Mouse (Mus musculus): Measurements from ENCODE around the gene Mapk13. TPM values are rescaled to one million over a fixed set of nuclear protein-coding genes. Genes with fewer than 3 reads are reported as not detected.
A peak's percentile ranks its signal among the peaks of the same experiment; 100 is the strongest.
"Not testable (repeated sequence)": the region's sequence is repeated elsewhere in the genome, so short reads cannot be mapped to it uniquely, and the experiment has no call there.

Mapk13 gene
- polyA plus RNA-seq, 1 experiment from 2014 or later, result 1.1 TPM

- no peak for ATAC-seq (replicated peaks)
These were observed 12.7 kb upstream of the Mapk13 start for GRCm38 (mm10) chr17:28756447-28756846.

GRCm38 (mm10) chr17:28757470-28757869 is 11.6 kb upstream of the Mapk13 start:
- Histone ChIP-seq H3K36me3 (replicated peaks) (no peaks in the 10 kb centered on the region), H3K9me3 (no peaks in the 10 kb centered on the region), H3K27me3 (replicated peaks) (no peaks in the 10 kb centered on the region), H3K4me2 (no peak overlapping the region), H3K4me1 (no peaks in the 10 kb centered on the region), H3K9ac (no peak overlapping the region), H3K4me3 (no peak overlapping the region), H3K27ac (no peak overlapping the region)
- no peak for ATAC-seq (replicated peaks)
- 80% methylated on average over 2 of the region's 2 CpGs for WGBS

More at GRCm38 (mm10) chr17:28756447-28756846, 12.7 kb upstream of the Mapk13 start:
- Histone ChIP-seq H3K27ac (no peak overlapping the region), H3K4me1 (no peaks in the 10 kb centered on the region), H3K36me3 (replicated peaks) (no peaks in the 10 kb centered on the region), H3K4me3 (no peak overlapping the region), H3K4me2 (no peak overlapping the region), H3K27me3 (replicated peaks) (no peaks in the 10 kb centered on the region), H3K9me3 (no peaks in the 10 kb centered on the region), H3K9ac (no peak overlapping the region)
- WGBS, result 74% methylated on average over 5 of the region's 5 CpGs

- H3K27ac ChIP-seq, result no peak overlapping the region
- no peaks in the 10 kb centered on the region for H3K36me3 ChIP-seq (replicated peaks)
- H3K4me1 ChIP-seq, result no peaks in the 10 kb centered on the region
- WGBS, result 77% methylated on average over 8 of the region's 8 CpGs
- no peak overlapping the region for H3K4me3 ChIP-seq
- H3K9ac ChIP-seq, result no peak overlapping the region
- no peaks in the 10 kb centered on the region for H3K9me3 ChIP-seq
- H3K27me3 ChIP-seq (replicated peaks), result no peaks in the 10 kb centered on the region
- ATAC-seq (replicated peaks), result no peak
- H3K4me2 ChIP-seq, result no peak overlapping the region
These were observed 8.3 kb upstream of the Mapk13 start for GRCm38 (mm10) chr17:28760736-28761312.

GRCm38 (mm10) chr17:28761871-28762270 is 7.2 kb upstream of the Mapk13 start:
- Histone ChIP-seq H3K27ac (no peak overlapping the region), H3K9me3 (no peaks in the 10 kb centered on the region), H3K9ac (no peak overlapping the region), H3K36me3 (replicated peaks) (no peaks in the 10 kb centered on the region), H3K27me3 (replicated peaks) (no peaks in the 10 kb centered on the region), H3K4me2 (no peak overlapping the region), H3K4me1 (no peaks in the 10 kb centered on the region), H3K4me3 (no peak overlapping the region)
- WGBS, result 16% methylated on average over 3 of the region's 3 CpGs
- ATAC-seq (replicated peaks), result no peak

GRCm38 (mm10) chr17:28766203-28766602 is 2.9 kb upstream of the Mapk13 start:
- 78% methylated on average over 3 of the region's 3 CpGs for WGBS
- no peaks in the 10 kb centered on the region for H3K36me3 ChIP-seq (replicated peaks)
- H3K27ac ChIP-seq, result no peak overlapping the region
- ATAC-seq (replicated peaks), result no peak
- peaks cover 30% of the 10 kb centered on the region for H3K27me3 ChIP-seq (replicated peaks)
- H3K9me3 ChIP-seq, result no peaks in the 10 kb centered on the region
- H3K4me3 ChIP-seq, result no peak overlapping the region
- no peak overlapping the region for H3K4me2 ChIP-seq
- H3K9ac ChIP-seq, result no peak overlapping the region
- H3K4me1 ChIP-seq, result peaks cover 15% of the 10 kb centered on the region

- H3K27me3 ChIP-seq (replicated peaks), result peaks cover 30% of the 10 kb centered on the region
- 68% methylated on average over 11 of the region's 11 CpGs for WGBS
These were observed 2.1 kb upstream of the Mapk13 start for GRCm38 (mm10) chr17:28766781-28767515.

GRCm38 (mm10) chr17:28769875-28770421 is 851 bp downstream of the Mapk13 start:
- H3K9ac ChIP-seq, result peak overlapping the region; percentile 24; the same call in 1 of the 2 replicates
- 3% methylated on average over 24 of the region's 24 CpGs for WGBS

More at GRCm38 (mm10) chr17:28766781-28767515, 2.1 kb upstream of the Mapk13 start:
- Histone ChIP-seq H3K9me3 (no peaks in the 10 kb centered on the region), H3K4me1 (peaks cover 15% of the 10 kb centered on the region), H3K4me2 (no peak overlapping the region), H3K4me3 (no peak overlapping the region), H3K36me3 (replicated peaks) (no peaks in the 10 kb centered on the region), H3K27ac (no peak overlapping the region), H3K9ac (no peak overlapping the region)
- ATAC-seq (replicated peaks), result no peak

GRCm38 (mm10) chr17:28771289-28771688 is 2.2 kb downstream of the Mapk13 start:
- no peak overlapping the region for H3K27ac ChIP-seq
- no peak overlapping the region for H3K4me3 ChIP-seq
- peaks cover 30% of the 10 kb centered on the region for H3K27me3 ChIP-seq (replicated peaks)
- H3K4me2 ChIP-seq, result no peak overlapping the region
- ATAC-seq (replicated peaks), result no peak
- 93% methylated on average over 5 of the region's 5 CpGs for WGBS
- no peaks in the 10 kb centered on the region for H3K9me3 ChIP-seq
- H3K36me3 ChIP-seq (replicated peaks), result no peaks in the 10 kb centered on the region
- H3K4me1 ChIP-seq, result peaks cover 15% of the 10 kb centered on the region
- H3K9ac ChIP-seq, result no peak overlapping the region

More at GRCm38 (mm10) chr17:28769875-28770421, 851 bp downstream of the Mapk13 start:
- peak overlapping the region; percentile 80 for H3K4me2 ChIP-seq
- ATAC-seq (replicated peaks), result no peak
- H3K9me3 ChIP-seq, result no peaks in the 10 kb centered on the region
- no peak overlapping the region for H3K27ac ChIP-seq
- peaks cover 15% of the 10 kb centered on the region for H3K4me1 ChIP-seq
- peaks cover 30% of the 10 kb centered on the region for H3K27me3 ChIP-seq (replicated peaks)
- peak overlapping the region; percentile 34 for H3K4me3 ChIP-seq
- H3K36me3 ChIP-seq (replicated peaks), result no peaks in the 10 kb centered on the region

GRCm38 (mm10) chr17:28774303-28774702 is 5.2 kb downstream of the Mapk13 start:
- not testable (repeated sequence) for ATAC-seq (replicated peaks); H3K27ac ChIP-seq; H3K4me1 ChIP-seq; H3K4me2 ChIP-seq; H3K9me3 ChIP-seq; H3K9ac ChIP-seq; H3K4me3 ChIP-seq; H3K36me3 ChIP-seq (replicated peaks)
- H3K27me3 ChIP-seq (replicated peaks), result peaks cover 18% of the 10 kb centered on the region
- WGBS, result 89% methylated on average over 9 of the region's 9 CpGs

GRCm38 (mm10) chr17:28775161-28775560 is 6.1 kb downstream of the Mapk13 start:
- no peak overlapping the region for H3K27ac ChIP-seq
- 82% methylated on average over 4 of the region's 4 CpGs for WGBS
- no peak for ATAC-seq (replicated peaks)
- H3K27me3 ChIP-seq (replicated peaks), result peaks cover 10% of the 10 kb centered on the region; the same call in 1 of the 2 replicates
- H3K4me3 ChIP-seq, result no peak overlapping the region
- H3K4me2 ChIP-seq, result no peak overlapping the region
- no peaks in the 10 kb centered on the region for H3K36me3 ChIP-seq (replicated peaks)
- H3K4me1 ChIP-seq, result peaks cover 1% of the 10 kb centered on the region
- no peaks in the 10 kb centered on the region for H3K9me3 ChIP-seq
- no peak overlapping the region for H3K9ac ChIP-seq

- H3K36me3 ChIP-seq (replicated peaks), result no peaks in the 10 kb centered on the region
- H3K9ac ChIP-seq, result no peak overlapping the region
- WGBS, result 85% methylated on average over 3 of the region's 3 CpGs
- no peaks in the 10 kb centered on the region for H3K27me3 ChIP-seq (replicated peaks)
- no peak overlapping the region for H3K27ac ChIP-seq
- H3K4me3 ChIP-seq, result no peak overlapping the region
- ATAC-seq (replicated peaks), result no peak
- H3K4me1 ChIP-seq, result no peaks in the 10 kb centered on the region
- H3K9me3 ChIP-seq, result no peaks in the 10 kb centered on the region
- H3K4me2 ChIP-seq, result no peak overlapping the region
These were observed 7.7 kb downstream of the Mapk13 start for GRCm38 (mm10) chr17:28776817-28777216.

- ATAC-seq (replicated peaks), result no peak
- WGBS, result 89% methylated on average over 16 of the region's 16 CpGs
- Histone ChIP-seq H3K9ac (no peak overlapping the region), H3K4me3 (no peak overlapping the region), H3K9me3 (no peaks in the 10 kb centered on the region), H3K27ac (no peak overlapping the region), H3K36me3 (replicated peaks) (no peaks in the 10 kb centered on the region), H3K27me3 (replicated peaks) (no peaks in the 10 kb centered on the region), H3K4me1 (no peaks in the 10 kb centered on the region), H3K4me2 (no peak overlapping the region)
These were observed 8.3 kb downstream of the Mapk13 start for GRCm38 (mm10) chr17:28777231-28778005.
